Mouse (Mus musculus): Measurements from ENCODE around the gene Gm10153. TPM values are rescaled to one million over a fixed set of nuclear protein-coding genes. Genes with fewer than 3 reads are reported as not detected.
"Not testable (repeated sequence)": the region's sequence is repeated elsewhere in the genome, so short reads cannot be mapped to it uniquely, and the experiment has no call there.

The Gm10153 gene
- not detected in 2 replicates for polyA plus RNA-seq (2012; ENCODE audit: insufficient read depth, insufficient read length, low replicate concordance, missing spikeins)

- no peaks in the 10 kb centered on the region for H3K4me1 ChIP-seq (ENCODE audit: control insufficient read depth, insufficient read depth, low read length)
- no peak within 1 kb of the TSS for H3K27ac ChIP-seq (ENCODE audit: insufficient read depth, low read depth, low read length)
- 40% methylated on average over 2 of the region's 2 CpGs for WGBS
- no peak for TF ChIP-seq POLR2A (IDR thresholded peaks at IDR 0.05; ENCODE audit: insufficient read depth, low read depth, low read length)
- TF ChIP-seq CTCF (IDR thresholded peaks at IDR 0.05; ENCODE audit: insufficient read depth, low read depth, low read length), result no peak
- H3K4me3 ChIP-seq (ENCODE audit: insufficient read depth, low read depth, low read length), result no peak within 1 kb of the TSS
These were observed at the start of gene Gm10153 for GRCm38 (mm10) chr7:142190289-142190688. TSS of gene Gm10153 (minus strand) at chr7:142190389.

DNA sequence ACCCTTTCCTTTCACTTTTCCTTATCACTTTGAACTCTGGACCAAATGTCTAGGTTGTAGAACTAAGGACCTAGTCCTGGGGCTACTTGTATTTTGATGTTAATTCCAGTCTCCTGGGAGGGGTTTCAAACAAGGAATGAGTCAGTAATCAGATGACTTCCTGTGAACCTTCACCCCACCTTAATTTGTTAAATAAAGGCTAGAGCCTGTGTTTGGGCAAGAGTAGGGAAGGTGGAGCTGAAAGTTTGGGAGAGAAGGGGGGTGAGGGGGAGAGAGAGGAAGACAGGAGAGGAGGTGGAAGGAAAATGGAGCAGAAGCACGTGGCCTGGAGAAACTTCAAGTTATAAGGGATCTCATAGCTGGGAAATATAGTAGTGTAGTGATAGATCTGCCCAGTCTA lies 41.4 kb upstream of the Gm10153 start:
- 38% methylated on average over 1 of the region's 1 CpGs for WGBS
- Histone ChIP-seq H3K4me3 (ENCODE audit: insufficient read depth, low read depth, low read length) (no peak overlapping the region), H3K27ac (ENCODE audit: insufficient read depth, low read depth, low read length) (no peak overlapping the region), H3K4me1 (ENCODE audit: control insufficient read depth, insufficient read depth, low read length) (no peaks in the 10 kb centered on the region)
- TF ChIP-seq CTCF (IDR thresholded peaks at IDR 0.05; ENCODE audit: insufficient read depth, low read depth, low read length) (no peak), POLR2A (IDR thresholded peaks at IDR 0.05; ENCODE audit: insufficient read depth, low read depth, low read length) (no peak)

- not testable (repeated sequence) for H3K4me3 ChIP-seq (ENCODE audit: insufficient read depth, low read depth, low read length); H3K4me1 ChIP-seq (ENCODE audit: control insufficient read depth, insufficient read depth, low read length); H3K27ac ChIP-seq (ENCODE audit: insufficient read depth, low read depth, low read length)
- WGBS, result 62% methylated on average over 3 of the region's 3 CpGs
These were observed 39.7 kb upstream of the Gm10153 start, which contains the start of gene Krtap5-5 for GRCm38 (mm10) chr7:142229871-142230270. TSS of gene Krtap5-5 (minus strand) at chr7:142229971.

GRCm38 (mm10) chr7:142224518-142224917 lies 34.3 kb upstream of the Gm10153 start:
- Histone ChIP-seq H3K27ac (ENCODE audit: insufficient read depth, low read depth, low read length) (no peak overlapping the region), H3K4me1 (ENCODE audit: control insufficient read depth, insufficient read depth, low read length) (no peaks in the 10 kb centered on the region), H3K4me3 (ENCODE audit: insufficient read depth, low read depth, low read length) (no peak overlapping the region)
- TF ChIP-seq CTCF (IDR thresholded peaks at IDR 0.05; ENCODE audit: insufficient read depth, low read depth, low read length) (no peak), POLR2A (IDR thresholded peaks at IDR 0.05; ENCODE audit: insufficient read depth, low read depth, low read length) (no peak)
- WGBS, result 72% methylated on average over 2 of the region's 2 CpGs

GRCm38 (mm10) chr7:142212136-142212535 lies 21.9 kb upstream of the Gm10153 start:
- H3K4me1 ChIP-seq (ENCODE audit: control insufficient read depth, insufficient read depth, low read length); H3K27ac ChIP-seq (ENCODE audit: insufficient read depth, low read depth, low read length); H3K4me3 ChIP-seq (ENCODE audit: insufficient read depth, low read depth, low read length): not testable (repeated sequence)
- 57% methylated on average over 1 of the region's 1 CpGs for WGBS

- TF ChIP-seq CTCF (IDR thresholded peaks at IDR 0.05; ENCODE audit: insufficient read depth, low read depth, low read length), result no peak
- TF ChIP-seq POLR2A (IDR thresholded peaks at IDR 0.05; ENCODE audit: insufficient read depth, low read depth, low read length), result no peak
- Histone ChIP-seq H3K4me1 (ENCODE audit: control insufficient read depth, insufficient read depth, low read length) (no peaks in the 10 kb centered on the region), H3K27ac (ENCODE audit: insufficient read depth, low read depth, low read length) (no peak within 1 kb of the TSS), H3K4me3 (ENCODE audit: insufficient read depth, low read depth, low read length) (no peak within 1 kb of the TSS)
- WGBS, result 63% methylated on average over 1 of the region's 1 CpGs
These were observed 21.4 kb upstream of the Gm10153 start, which contains the start of gene Gm7579 for GRCm38 (mm10) chr7:142211559-142211958. TSS of gene Gm7579 (plus strand) at chr7:142211859.

DNA sequence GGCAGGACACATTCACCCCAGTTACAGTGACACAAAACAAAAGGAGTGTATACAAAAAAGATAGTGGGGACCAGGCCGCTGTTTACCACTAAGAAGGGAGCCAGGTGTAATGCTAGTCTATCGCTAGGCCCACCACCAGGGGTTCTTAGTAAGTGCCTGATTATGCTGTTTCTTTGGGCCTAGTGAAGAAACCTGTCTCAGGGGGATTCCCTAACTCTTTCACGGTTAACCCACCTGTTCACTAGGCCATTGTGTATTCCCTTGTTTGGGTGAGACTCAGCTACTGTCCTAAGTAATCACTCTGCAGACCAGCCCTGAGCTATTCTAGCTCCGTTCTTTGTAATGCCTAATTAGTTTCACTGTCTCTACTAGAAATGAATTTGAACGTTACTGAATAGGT lies 16.7 kb upstream of the Gm10153 start:
- not testable (repeated sequence) for H3K27ac ChIP-seq (ENCODE audit: insufficient read depth, low read depth, low read length); H3K4me3 ChIP-seq (ENCODE audit: insufficient read depth, low read depth, low read length); H3K4me1 ChIP-seq (ENCODE audit: control insufficient read depth, insufficient read depth, low read length)
- WGBS, result 88% methylated on average over 5 of the region's 5 CpGs

DNA sequence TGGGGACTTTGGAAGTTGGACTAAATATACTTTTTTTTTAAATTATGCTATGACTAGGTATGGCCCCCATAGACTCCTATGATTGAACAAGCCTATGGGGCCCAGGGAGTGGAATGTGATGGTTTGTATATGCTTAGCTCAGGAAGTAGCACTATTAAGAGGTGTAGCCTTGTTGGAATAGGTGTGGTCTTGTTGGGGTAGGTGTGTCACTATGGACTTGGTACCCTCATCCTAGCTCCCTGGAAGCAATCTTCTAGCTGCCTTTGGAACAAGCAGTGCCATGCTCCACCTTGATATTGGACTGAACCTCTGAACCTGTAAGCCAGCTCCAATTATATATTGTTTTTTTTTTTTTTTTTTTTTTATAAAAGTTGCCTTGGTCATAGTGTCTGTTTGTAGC lies 15.3 kb upstream of the Gm10153 start:
- TF ChIP-seq POLR2A (IDR thresholded peaks at IDR 0.05; ENCODE audit: insufficient read depth, low read depth, low read length) (no peak), CTCF (IDR thresholded peaks at IDR 0.05; ENCODE audit: insufficient read depth, low read depth, low read length) (no peak)
- Histone ChIP-seq H3K27ac (ENCODE audit: insufficient read depth, low read depth, low read length) (no peak overlapping the region), H3K4me3 (ENCODE audit: insufficient read depth, low read depth, low read length) (no peak overlapping the region), H3K4me1 (ENCODE audit: control insufficient read depth, insufficient read depth, low read length) (no peaks in the 10 kb centered on the region)

DNA sequence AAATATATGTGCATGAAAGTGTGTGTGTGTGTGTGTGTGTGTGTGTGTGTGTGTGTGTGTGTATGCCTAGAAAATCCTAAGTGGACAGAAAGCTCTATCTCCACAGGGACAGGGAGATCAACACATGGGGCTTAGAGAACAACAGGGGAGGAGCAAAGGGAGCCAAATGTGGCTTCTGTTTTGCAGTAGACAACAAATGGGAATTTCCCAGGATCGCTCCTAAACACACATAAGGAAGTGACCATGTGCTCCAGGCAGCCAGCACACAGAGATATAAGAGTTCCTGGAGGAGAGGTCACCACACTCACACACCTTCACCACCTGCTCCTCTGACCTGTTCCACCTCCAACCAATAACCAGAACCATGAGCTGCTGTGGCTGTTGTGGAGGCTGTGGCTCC lies 10.9 kb upstream of the Gm10153 start, which contains the start of gene Krtap5-3:
Krtap5-3 (plus strand) TSS at position 301 of the 400 bp plus-strand sequence.
- no peaks in the 10 kb centered on the region for H3K4me1 ChIP-seq (ENCODE audit: control insufficient read depth, insufficient read depth, low read length)
- TF ChIP-seq POLR2A (IDR thresholded peaks at IDR 0.05; ENCODE audit: insufficient read depth, low read depth, low read length) (no peak), CTCF (IDR thresholded peaks at IDR 0.05; ENCODE audit: insufficient read depth, low read depth, low read length) (no peak)
- 88% methylated on average over 1 of the region's 1 CpGs for WGBS
- H3K27ac ChIP-seq (ENCODE audit: insufficient read depth, low read depth, low read length), result no peak within 1 kb of the TSS
- H3K4me3 ChIP-seq (ENCODE audit: insufficient read depth, low read depth, low read length), result no peak within 1 kb of the TSS

DNA sequence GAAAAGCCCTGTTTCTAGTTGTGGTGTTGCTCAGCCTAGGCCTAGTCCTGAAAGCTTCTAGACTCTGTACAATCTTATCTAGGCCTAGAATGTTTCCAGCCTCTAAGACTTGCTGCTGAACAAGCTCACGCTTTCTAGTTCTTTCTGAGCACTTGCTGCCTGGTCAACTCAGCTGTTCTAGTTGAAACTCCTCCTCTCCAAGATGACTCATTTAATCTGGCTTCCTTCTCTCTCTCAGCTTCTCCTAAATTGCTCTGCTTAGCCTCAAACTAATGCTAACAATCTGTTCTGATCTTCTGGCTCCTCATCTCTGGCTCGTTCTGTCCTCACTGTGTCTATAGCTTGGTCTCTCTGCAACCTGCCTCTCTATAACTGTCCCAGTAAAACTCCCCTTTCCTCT lies 8.6 kb upstream of the Gm10153 start:
- no peak overlapping the region for H3K27ac ChIP-seq (ENCODE audit: insufficient read depth, low read depth, low read length)
- 41% methylated on average over 2 of the region's 2 CpGs for WGBS
- TF ChIP-seq CTCF (IDR thresholded peaks at IDR 0.05; ENCODE audit: insufficient read depth, low read depth, low read length), result no peak
- no peak for TF ChIP-seq POLR2A (IDR thresholded peaks at IDR 0.05; ENCODE audit: insufficient read depth, low read depth, low read length)
- H3K4me1 ChIP-seq (ENCODE audit: control insufficient read depth, insufficient read depth, low read length), result no peaks in the 10 kb centered on the region
- no peak overlapping the region for H3K4me3 ChIP-seq (ENCODE audit: insufficient read depth, low read depth, low read length)

Data from olfactory bulb, adult 2 months (tissue).